Mouse (Mus musculus) intestine, postnatal 0 days (tissue): ENCODE data around the gene 5730522E02Rik. TPM values are rescaled to one million over a fixed set of nuclear protein-coding genes. Genes with fewer than 3 reads are reported as not detected.

Experiments
- ATAC-seq: fragments of 200-750 bp; cut with Nextera tagmentation; 2 replicates; pipeline ENCODE4 v1.8.0; 2017; ENCODE audit warnings: mild to moderate bottlenecking, moderate TSS enrichment, moderate library complexity
- H3K27ac ChIP-seq: fragments of 300-500 bp; sonication (generic); 2 replicates; pipeline ENCODE4 v1.5.1; 2014; ENCODE audit warnings: mild to moderate bottlenecking, low read depth, low read length, moderate library complexity
- H3K27me3 ChIP-seq: fragments of 300-500 bp; sonication (generic); replicated peaks from 2 replicates; pipeline ENCODE4 v1.6.1; 2014; ENCODE audit warnings: low read length, mixed read lengths; ENCODE audit not compliant: control insufficient read depth, insufficient read depth
- H3K36me3 ChIP-seq: fragments of 300-500 bp; sonication (generic); 2 replicates; pipeline ENCODE4 v1.6.1; 2014; ENCODE audit warnings: mild to moderate bottlenecking, moderate library complexity; ENCODE audit not compliant: control insufficient read depth, insufficient read depth
- H3K4me1 ChIP-seq: fragments of 300-500 bp; sonication (generic); replicated peaks from 2 replicates; pipeline ENCODE4 v1.6.1; 2014; ENCODE audit warnings: antibody characterized with exemption, low read length, mixed read lengths; ENCODE audit not compliant: control insufficient read depth, insufficient read depth
- H3K4me2 ChIP-seq: fragments of 300-500 bp; sonication (generic); replicated peaks from 2 replicates; pipeline ENCODE4 v1.6.1; 2014; ENCODE audit warnings: low read depth, mild to moderate bottlenecking, moderate library complexity
- H3K4me3 ChIP-seq: fragments of 300-500 bp; sonication (generic); 2 replicates; pipeline ENCODE4 v1.5.1; 2014; ENCODE audit warnings: low read depth, low read length
- H3K9ac ChIP-seq: fragments of 300-500 bp; sonication (generic); 2 replicates; pipeline ENCODE4 v1.6.1; 2014; ENCODE audit warnings: mild to moderate bottlenecking, low read depth, low read length
- H3K9me3 ChIP-seq: fragments of 300-500 bp; sonication (generic); 2 replicates; pipeline ENCODE4 v1.6.1; 2016; ENCODE audit warnings: mixed run types; ENCODE audit not compliant: control insufficient read depth
- CTCF ChIP-seq: sonication (generic); IDR thresholded peaks from 2 replicates; pipeline ENCODE4 v1.5.1; 2016; ENCODE audit warnings: low read depth, mild to moderate bottlenecking, control low read depth, antibody characterized with exemption, moderate library complexity
- WGBS: fragments of 180-500 bp; shearing (Covaris S2); extraction: QIAGEN DNeasy Blood & Tissue Kit; methylation state at CpG from one replicate; pipeline ENCODE4 v1.1.7; 2014; 5-methylcytosine and 5-hydroxymethylcytosine counted together
- polyA plus RNA-seq: library from polyadenylated mRNA; unstranded; fragments of >200 nt; fragmentation: Nextera tagmentation; extraction: Ambion mirVana; gene quantifications from 2 replicates; pipeline ENCODE4 v1.2.1, GENCODE M21; 2015

Gene 5730522E02Rik
- polyA plus RNA-seq, 1 experiment from 2014 or later: 0.77 TPM

GRCm38 (mm10) chr11:25999738-26000137 is 210.8 kb downstream of the 5730522E02Rik start:
- H3K9ac ChIP-seq: no peak overlapping the region

GRCm38 (mm10) chr11:25997469-25997868 is 213.1 kb downstream of the 5730522E02Rik start:
- no peak for ATAC-seq
- no peaks in the 10 kb centered on the region for H3K36me3 ChIP-seq
- no peak overlapping the region for H3K27ac ChIP-seq
- no peaks in the 10 kb centered on the region for H3K9me3 ChIP-seq
- no peak overlapping the region for H3K4me3 ChIP-seq
- WGBS: 87% methylated on average over 4 of the region's 4 CpGs
- H3K9ac ChIP-seq: no peak overlapping the region
- no peak overlapping the region for H3K4me2 ChIP-seq
- H3K4me1 ChIP-seq: no peaks in the 10 kb centered on the region
- no peak for TF ChIP-seq CTCF
- no peaks in the 10 kb centered on the region for H3K27me3 ChIP-seq

More at GRCm38 (mm10) chr11:25999738-26000137, 210.8 kb downstream of the 5730522E02Rik start:
- Histone ChIP-seq H3K9me3 (no peaks in the 10 kb centered on the region), H3K4me2 (no peak overlapping the region), H3K36me3 (no peaks in the 10 kb centered on the region), H3K4me1 (no peaks in the 10 kb centered on the region), H3K27me3 (no peaks in the 10 kb centered on the region), H3K4me3 (no peak overlapping the region), H3K27ac (no peak overlapping the region)
- ATAC-seq: no peak
- no peak for TF ChIP-seq CTCF
- WGBS: 81% methylated on average over 5 of the region's 5 CpGs

- no peak overlapping the region for H3K9ac ChIP-seq
- H3K4me2 ChIP-seq: no peak overlapping the region
- 59% methylated on average over 2 of the region's 2 CpGs for WGBS
- no peak overlapping the region for H3K27ac ChIP-seq
- TF ChIP-seq CTCF: no peak
- no peaks in the 10 kb centered on the region for H3K9me3 ChIP-seq
- no peak for ATAC-seq
- no peaks in the 10 kb centered on the region for H3K36me3 ChIP-seq
- H3K27me3 ChIP-seq: no peaks in the 10 kb centered on the region
- no peaks in the 10 kb centered on the region for H3K4me1 ChIP-seq
- H3K4me3 ChIP-seq: no peak overlapping the region
Measured at GRCm38 (mm10) chr11:25994128-25994527, 216.4 kb downstream of the 5730522E02Rik start.

- Histone ChIP-seq H3K27me3 (no peaks in the 10 kb centered on the region), H3K27ac (no peak overlapping the region), H3K9ac (no peak overlapping the region), H3K4me1 (no peaks in the 10 kb centered on the region), H3K4me2 (no peak overlapping the region), H3K4me3 (no peak overlapping the region), H3K36me3 (no peaks in the 10 kb centered on the region), H3K9me3 (no peaks in the 10 kb centered on the region)
- WGBS: 91% methylated on average over 1 of the region's 1 CpGs
- TF ChIP-seq CTCF: no peak
- no peak for ATAC-seq
Measured at GRCm38 (mm10) chr11:25992216-25992615, 218.3 kb downstream of the 5730522E02Rik start.

GRCm38 (mm10) chr11:25978736-25979276 is 231.8 kb downstream of the 5730522E02Rik start:
- no peak overlapping the region for H3K4me2 ChIP-seq
- no peaks in the 10 kb centered on the region for H3K27me3 ChIP-seq
- no peak for ATAC-seq
- no peak overlapping the region for H3K4me3 ChIP-seq
- WGBS: 75% methylated on average over 5 of the region's 5 CpGs
- no peaks in the 10 kb centered on the region for H3K36me3 ChIP-seq
- no peaks in the 10 kb centered on the region for H3K9me3 ChIP-seq
- no peak for TF ChIP-seq CTCF
- no peak overlapping the region for H3K9ac ChIP-seq
- no peaks in the 10 kb centered on the region for H3K4me1 ChIP-seq
- no peak overlapping the region for H3K27ac ChIP-seq

GRCm38 (mm10) chr11:25941504-25941903 is 269.1 kb downstream of the 5730522E02Rik start:
- WGBS: 81% methylated on average over 5 of the region's 5 CpGs
- Histone ChIP-seq H3K9me3 (no peaks in the 10 kb centered on the region), H3K27ac (no peak overlapping the region), H3K4me1 (no peaks in the 10 kb centered on the region), H3K4me2 (no peak overlapping the region), H3K4me3 (no peak overlapping the region), H3K9ac (no peak overlapping the region), H3K27me3 (no peaks in the 10 kb centered on the region), H3K36me3 (no peaks in the 10 kb centered on the region)
- TF ChIP-seq CTCF: no peak
- no peak for ATAC-seq
